9 mouse cellular contexts compared by ENCODE assay signal in the genomic region with DNA sequence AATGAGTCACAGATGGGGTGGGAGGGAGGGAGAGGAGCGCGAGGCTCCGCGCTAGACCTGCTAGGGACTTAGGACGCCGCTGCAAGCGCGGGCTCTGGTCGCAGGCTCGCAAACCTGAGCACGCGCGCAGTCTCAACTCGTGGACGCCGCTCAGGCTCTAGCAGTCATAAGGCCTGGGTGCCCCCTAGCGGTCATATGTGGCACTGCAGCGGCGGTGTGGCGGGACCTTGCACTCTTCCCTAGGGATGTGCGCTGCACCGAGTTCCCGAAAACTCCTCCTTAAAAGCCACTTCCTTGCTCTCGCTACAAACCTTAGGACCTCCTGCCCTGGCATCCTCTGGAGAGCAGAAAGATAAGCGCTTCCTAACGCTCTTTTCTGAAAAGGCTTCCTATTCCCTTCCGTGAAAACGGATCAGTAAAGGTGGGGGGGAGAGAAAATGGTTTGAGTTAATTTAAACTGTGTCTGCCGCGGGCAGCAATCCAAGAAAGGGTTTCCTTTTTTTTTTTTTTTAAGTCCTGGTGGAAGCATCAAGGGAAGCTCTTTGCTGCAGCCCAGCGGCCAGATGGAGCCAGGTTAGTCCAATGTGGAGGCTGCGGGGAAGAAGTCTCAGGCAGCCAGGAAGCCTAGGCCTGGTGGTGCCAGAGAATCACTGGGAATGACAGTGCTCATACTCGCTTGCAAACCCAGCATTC. TPM values are rescaled to one million over a fixed set of nuclear protein-coding genes. Genes with fewer than 3 reads are reported as not detected.
A peak's percentile ranks its signal among the peaks of the same experiment; 100 is the strongest.
DNase-seq lines count a peak whose midpoint lies in the region; ATAC-seq lines count a peak whose summit lies in the region.
"Had no signal": no experiment of that assay in that cellular context is flagged by ENCODE, and none has a peak within 500 bp of the region (broad histone marks: within the 10 kb centered on the region; RNA-seq: fewer than 3 reads in every experiment).

No protein-coding gene starts in this region.

- H3K4me2 ChIP-seq in heart, embryonic 15.5 days, result peak overlapping the region; percentile 84
- peak overlapping the region; percentile 59 for H3K4me2 ChIP-seq in liver, embryonic 13.5 days
- peak overlapping the region; percentile 83 for H3K4me2 ChIP-seq in stomach, embryonic 15.5 days

- under 1% methylated on average over 33 of the region's 33 CpGs for WGBS in forebrain, embryonic 10.5 days
- WGBS in heart, embryonic 15.5 days, result 1% methylated on average over 33 of the region's 33 CpGs
- 2% methylated on average over 33 of the region's 33 CpGs for WGBS in liver, embryonic 13.5 days (ENCODE audit: insufficient replicate concordance)
- WGBS in stomach, embryonic 15.5 days, result under 1% methylated on average over 31 of the region's 33 CpGs

- H3K27me3 ChIP-seq in forebrain, embryonic 10.5 days (ENCODE audit: poor library complexity, severe bottlenecking), result peaks cover 25% of the 10 kb centered on the region
- no peaks in the 10 kb centered on the region; the same call in 1 of the 2 replicates for H3K27me3 ChIP-seq in heart, embryonic 15.5 days
- peaks cover 14% of the 10 kb centered on the region for H3K27me3 ChIP-seq in liver, embryonic 13.5 days
- H3K27me3 ChIP-seq in stomach, embryonic 15.5 days (replicated peaks), result no peaks in the 10 kb centered on the region

- H3K36me3 ChIP-seq in forebrain, embryonic 10.5 days (replicated peaks), result no peaks in the 10 kb centered on the region
- no peaks in the 10 kb centered on the region for H3K36me3 ChIP-seq in heart, embryonic 15.5 days
- H3K36me3 ChIP-seq in liver, embryonic 13.5 days, result no peaks in the 10 kb centered on the region
- H3K36me3 ChIP-seq in stomach, embryonic 15.5 days, result no peaks in the 10 kb centered on the region

- peak overlapping the region; percentile 58 for H3K4me3 ChIP-seq in forebrain, embryonic 10.5 days
- H3K4me3 ChIP-seq in heart, embryonic 15.5 days, result peak overlapping the region; percentile 39
- peak overlapping the region; percentile 36 for H3K4me3 ChIP-seq in liver, embryonic 13.5 days (replicated peaks)
- peak overlapping the region; percentile 43 for H3K4me3 ChIP-seq in stomach, embryonic 15.5 days (replicated peaks)

- no peaks in the 10 kb centered on the region for H3K9me3 ChIP-seq in forebrain, embryonic 10.5 days
- no peaks in the 10 kb centered on the region for H3K9me3 ChIP-seq in heart, embryonic 15.5 days (replicated peaks)
- H3K9me3 ChIP-seq in liver, embryonic 13.5 days (replicated peaks), result no peaks in the 10 kb centered on the region
- no peaks in the 10 kb centered on the region for H3K9me3 ChIP-seq in stomach, embryonic 15.5 days

- peak; percentile 82 for ATAC-seq in heart, embryonic 15.5 days (replicated peaks; ENCODE audit: insufficient number of reproducible peaks, insufficient read depth, low FRiP score, low read depth)
- ATAC-seq in liver, embryonic 13.5 days (ENCODE audit: low read depth), result peak; percentile 78
- peak; percentile 85 for ATAC-seq in stomach, embryonic 15.5 days (ENCODE audit: insufficient read depth, low FRiP score, low read depth)

- peak overlapping the region; percentile 88 for H3K27ac ChIP-seq in forebrain, embryonic 10.5 days
- no peak overlapping the region for H3K27ac ChIP-seq in heart, embryonic 15.5 days
- H3K27ac ChIP-seq in liver, embryonic 13.5 days, result no peak overlapping the region
- H3K27ac ChIP-seq in stomach, embryonic 15.5 days, result peak overlapping the region; percentile 52; the same call in 1 of the 2 replicates
- H3K27ac ChIP-seq: macrophage had no signal

- peaks cover 23% of the 10 kb centered on the region for H3K4me1 ChIP-seq in forebrain, embryonic 10.5 days
- peaks cover 9% of the 10 kb centered on the region for H3K4me1 ChIP-seq in heart, embryonic 15.5 days (replicated peaks)
- H3K4me1 ChIP-seq in liver, embryonic 13.5 days (replicated peaks), result 0 out of 2 replicates have a peak, but pooled peaks cover 5% of the 10 kb centered on the region
- H3K4me1 ChIP-seq in stomach, embryonic 15.5 days, result peaks cover 8% of the 10 kb centered on the region

- H3K9ac ChIP-seq in heart, embryonic 15.5 days, result peak overlapping the region; percentile 41
- no peak overlapping the region for H3K9ac ChIP-seq in liver, embryonic 13.5 days
- H3K9ac ChIP-seq in stomach, embryonic 15.5 days, result no peak overlapping the region

- DNase-seq in CD8-positive naive resting alpha-beta T cell, adult 2 months (ENCODE audit: low read depth in 2 of 2, low spot score in 2 of 2), result peak; percentile 73 to 79
- peak; percentile 56 for DNase-seq in c-Kit-negative CD71-positive TER-119-positive erythroid progenitor cells, embryonic 14.5 days (ENCODE audit: low read depth, low spot score)
- peak; percentile 97 for DNase-seq in forebrain, embryonic 10.5 days (ENCODE audit: extremely low spot score, low spot score)
- peak; percentile 94 to 97 for DNase-seq in kidney, postnatal 25 days
- DNase-seq in liver, embryonic 13.5 days, result peak; percentile 70
- peak; percentile 99 for DNase-seq in neural tube, embryonic 10.5 days (ENCODE audit: extremely low spot score, low spot score)

RNA-seq across cellular contexts. Expression of a gene that starts 50.7 kb away (rescaled TPM):
- polyA plus RNA-seq in forebrain, embryonic 10.5 days (2016; fragmentation: Nextera tagmentation; extraction: Ambion mirVana), result 14.5 and 15.6 TPM in 2 replicates
- polyA plus RNA-seq in heart, embryonic 15.5 days (2015; fragmentation: Nextera tagmentation; extraction: Ambion mirVana), result 5.7 and 6.7 TPM in 2 replicates
- 8.6 and 9.1 TPM in 2 replicates for polyA plus RNA-seq in liver, embryonic 13.5 days (2015; fragmentation: Nextera tagmentation; extraction: Ambion mirVana)
- 8.8 and 9.3 TPM in 2 replicates for polyA plus RNA-seq in stomach, embryonic 15.5 days (2015; fragmentation: Nextera tagmentation; extraction: Ambion mirVana)

Comparison
In these comparisons a context has a peak if more than half of its experiments do, and no peak if none do; other contexts are left out.
1. H3K27ac ChIP-seq: peak in forebrain, embryonic 10.5 days (single experiment) and stomach, embryonic 15.5 days (single experiment); none in heart, embryonic 15.5 days (single experiment) and liver, embryonic 13.5 days (single experiment).
2. Peak in every context shown above with its lines, with median percentiles within 50 percentile points of each other: DNase-seq, H3K4me3 ChIP-seq, ATAC-seq and H3K4me2 ChIP-seq.